Mouse (Mus musculus) spleen, adult 12 weeks (tissue): ENCODE results near the gene Plxna4.

Source experiments
- DNase-seq: peaks from one replicate; pipeline ENCODE4 v3.0.0; 2022; ENCODE audit warnings: low spot score

Gene Plxna4

DNA sequence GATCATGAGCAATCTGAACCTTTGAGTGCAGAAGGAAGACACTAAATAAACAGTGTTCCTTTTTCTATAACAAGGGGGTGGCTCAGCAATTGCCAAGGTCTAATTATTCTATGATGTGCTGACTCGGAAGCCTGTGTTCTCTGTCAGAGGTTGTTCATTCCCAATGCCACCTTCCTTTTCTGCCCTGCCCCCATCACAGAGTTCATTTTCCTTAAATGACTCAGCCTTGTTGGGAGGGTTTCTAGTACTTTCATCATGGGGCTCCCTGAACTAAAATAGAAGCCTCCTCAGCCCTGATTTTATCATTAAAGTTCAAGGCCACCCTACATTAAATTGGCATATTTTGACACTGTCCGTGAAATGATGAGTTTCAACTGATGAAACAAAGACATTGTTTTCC, 242.0 kb downstream of the Plxna4 start:
- no peak for DNase-seq

DNA sequence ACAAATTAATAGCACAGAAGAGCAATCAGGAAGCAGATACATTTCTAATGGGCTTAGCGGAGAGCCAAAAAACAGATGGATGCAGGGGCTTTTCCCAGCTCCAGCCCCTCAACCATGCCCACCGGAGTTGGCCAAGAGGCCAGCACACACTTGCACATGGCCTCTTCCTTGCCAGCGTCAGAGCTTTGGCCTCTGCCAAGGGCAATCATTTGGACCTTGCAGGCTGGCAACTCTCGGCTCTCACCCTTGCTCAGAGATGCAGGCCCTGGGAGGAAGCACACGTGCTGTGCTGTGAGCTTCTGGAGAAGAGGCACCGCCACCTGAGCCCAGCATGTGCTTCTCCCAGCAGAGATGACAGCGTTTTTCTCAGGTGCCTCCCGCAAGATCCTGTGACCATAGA, 245.3 kb downstream of the Plxna4 start:
- DNase-seq: no peak

DNA sequence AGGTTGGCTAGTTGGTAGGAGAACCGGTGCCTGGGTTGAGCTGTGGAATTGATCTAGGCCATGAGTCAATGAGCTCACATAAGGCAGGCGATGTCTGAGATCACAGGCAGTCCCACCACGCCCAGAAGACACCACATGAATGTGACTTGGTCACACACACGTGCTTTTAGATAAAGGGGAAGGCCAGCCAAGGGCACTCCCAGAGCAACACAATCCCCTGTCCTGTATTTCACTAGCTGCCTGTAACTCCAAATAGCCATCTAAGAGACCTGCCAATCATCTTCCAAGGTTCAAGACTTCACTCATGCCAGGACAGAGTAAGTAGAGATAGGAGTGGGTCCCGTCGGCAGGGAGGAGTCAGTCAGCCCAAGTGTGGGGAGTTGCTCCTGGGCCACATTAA, 245.7 kb downstream of the Plxna4 start:
- no peak for DNase-seq

DNA sequence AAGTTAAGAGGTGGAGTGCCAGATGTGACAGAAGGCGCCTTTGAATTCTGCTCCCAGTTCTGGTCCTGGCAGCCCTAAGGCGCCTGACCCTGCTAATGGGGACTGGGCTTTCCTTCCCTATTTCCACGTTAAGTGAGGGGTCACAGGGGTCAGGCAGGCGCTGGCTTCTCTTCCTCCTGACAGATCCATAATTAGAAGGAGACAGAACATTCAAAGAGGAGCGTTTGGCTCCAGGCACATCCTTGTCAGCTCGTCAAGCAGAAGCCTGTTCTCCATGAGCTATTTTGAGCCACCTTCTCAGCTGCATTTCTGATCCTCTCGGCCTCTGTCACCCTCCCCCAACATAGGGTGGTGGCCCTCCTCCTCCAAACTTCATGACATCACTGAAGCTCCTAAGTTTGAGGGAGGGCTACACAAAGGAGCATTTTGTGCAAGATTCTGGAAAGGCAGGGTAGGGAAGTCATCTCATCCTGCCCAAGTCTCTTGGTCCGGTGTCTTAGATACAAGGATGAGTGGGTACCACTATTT, 249.5 kb downstream of the Plxna4 start:
- DNase-seq: no peak

DNA sequence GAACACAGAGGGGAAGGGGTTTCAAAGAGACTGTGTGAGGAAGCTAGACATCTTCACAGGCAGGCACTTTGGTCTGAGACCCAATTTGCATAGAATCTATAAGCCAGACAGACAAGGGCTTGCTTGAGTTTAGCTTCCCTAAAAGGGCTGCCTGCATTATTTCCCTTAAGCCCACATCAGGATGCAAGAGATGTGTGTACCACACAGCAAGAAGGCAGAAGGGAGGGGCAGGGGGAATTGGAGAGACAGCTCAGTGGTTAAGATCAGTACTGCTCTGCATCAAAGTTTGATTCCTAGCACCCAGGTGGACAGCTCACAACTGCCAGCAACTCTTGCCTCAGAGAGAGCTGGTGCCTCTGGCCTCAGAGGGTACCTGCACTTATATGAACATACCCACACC, 256.7 kb downstream of the Plxna4 start:
- DNase-seq: no peak

DNA sequence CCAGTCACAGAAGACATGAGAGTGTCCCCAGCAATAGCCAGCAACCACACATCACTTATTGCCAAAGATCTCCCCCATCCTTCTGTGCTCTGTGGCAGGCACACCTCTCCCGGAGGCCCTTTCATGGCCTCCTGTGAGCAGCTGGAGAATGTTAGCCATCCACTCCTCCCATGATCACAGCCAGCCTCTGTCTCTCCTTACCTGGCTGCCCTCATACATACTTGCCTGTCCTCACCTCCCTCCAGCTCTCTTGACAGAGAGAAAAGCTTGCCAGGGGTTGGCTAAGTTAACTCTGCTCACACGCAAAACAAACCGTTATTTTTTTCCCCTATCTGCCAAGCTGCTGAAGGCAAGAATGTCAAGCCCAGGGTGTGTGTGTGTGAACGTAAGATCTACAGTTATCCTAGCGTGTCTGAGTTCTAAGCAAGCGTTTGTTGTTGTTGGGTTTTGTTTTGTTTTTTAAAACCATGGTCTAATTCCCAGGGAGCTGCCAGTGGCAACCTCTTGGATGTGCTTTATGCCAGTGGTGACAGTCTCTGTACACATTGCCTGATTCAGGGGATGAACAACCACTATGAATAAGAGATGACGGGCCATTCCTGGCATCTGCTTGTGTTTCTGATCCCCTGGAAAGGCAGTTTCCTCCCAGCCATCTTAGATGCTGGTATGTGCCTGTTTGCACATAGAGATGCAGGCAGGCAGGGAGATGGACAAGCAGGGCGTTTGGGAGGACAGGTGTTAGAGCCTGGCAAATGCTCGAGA, 257.8 kb downstream of the Plxna4 start:
- DNase-seq: no peak

DNA sequence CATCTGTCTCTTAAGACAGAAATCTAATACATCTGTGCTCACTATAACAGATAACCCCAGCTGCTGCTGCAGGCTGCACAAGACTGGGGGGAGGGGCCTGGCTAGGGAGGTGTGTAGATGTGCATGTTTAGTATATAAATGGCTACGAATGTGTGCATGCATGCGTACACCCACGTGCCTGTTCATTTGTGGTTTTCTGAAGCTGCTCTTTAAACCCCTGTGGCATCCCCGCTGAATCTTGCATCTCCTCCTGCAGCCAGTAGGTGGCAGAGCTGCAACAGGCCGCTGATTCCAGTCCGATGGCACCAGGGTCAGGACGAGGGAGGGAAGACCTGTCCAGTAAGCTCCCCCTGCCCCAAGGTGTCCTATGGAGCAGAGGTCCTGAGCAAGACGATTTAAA, 260.0 kb downstream of the Plxna4 start:
- DNase-seq: no peak

DNA sequence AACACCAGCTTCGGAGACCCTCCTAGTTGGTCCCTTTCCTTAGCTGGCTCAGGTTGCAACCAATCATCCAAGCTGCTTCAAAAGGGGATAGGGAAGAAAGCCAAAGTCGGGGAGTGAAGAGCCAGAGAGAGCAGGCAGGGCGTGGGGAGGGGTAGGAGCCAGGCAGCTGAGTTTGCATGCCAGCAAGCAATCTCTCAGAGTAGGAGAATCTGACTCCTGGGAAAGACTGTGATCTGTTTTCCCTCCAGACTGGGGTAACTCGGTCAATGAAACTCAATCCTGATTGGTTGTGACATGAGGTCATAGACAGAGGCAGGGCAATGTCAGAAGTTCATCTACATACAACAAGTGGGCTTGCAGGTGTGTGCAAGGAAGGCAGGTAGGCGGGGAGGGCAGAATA, 260.8 kb downstream of the Plxna4 start:
- DNase-seq: no peak

DNA sequence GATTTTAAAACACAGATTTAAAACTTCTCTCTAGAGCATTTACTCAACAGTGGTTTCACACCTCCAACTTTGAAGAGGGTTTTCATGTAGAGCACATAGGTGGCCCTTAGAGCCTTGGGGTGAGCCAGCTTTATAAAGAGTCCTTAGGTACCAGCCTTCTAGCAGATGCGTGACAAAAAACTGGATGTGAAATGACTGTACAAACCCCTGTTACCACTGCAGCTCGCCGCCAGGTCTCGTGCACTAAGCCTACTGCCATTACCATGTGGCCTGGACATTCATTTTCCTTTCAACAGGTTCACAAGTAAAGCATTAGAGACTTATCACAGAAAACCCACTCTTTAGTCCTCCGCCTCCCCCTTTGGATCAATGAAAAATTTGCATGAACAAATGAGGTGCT, 261.6 kb downstream of the Plxna4 start:
- DNase-seq: no peak

DNA sequence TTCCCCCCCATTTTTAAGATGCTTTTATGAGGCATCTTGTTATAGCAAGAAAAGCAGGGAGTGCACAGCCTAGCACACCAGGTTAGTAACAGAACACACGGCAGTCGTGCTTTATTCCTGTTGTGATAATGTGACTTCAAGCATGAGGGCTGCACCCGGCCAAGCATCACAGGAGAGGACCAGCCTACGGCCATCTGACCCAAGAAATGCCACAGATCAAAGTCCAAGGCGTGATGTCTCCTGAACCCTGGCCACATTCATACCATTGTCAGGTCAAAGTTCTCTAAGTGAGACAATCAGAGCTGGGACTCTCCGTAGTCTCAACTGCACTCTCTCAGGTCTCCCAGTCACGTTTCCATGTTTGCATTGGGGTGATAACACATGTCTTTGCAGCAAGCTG, 262.1 kb downstream of the Plxna4 start:
- DNase-seq: no peak

DNA sequence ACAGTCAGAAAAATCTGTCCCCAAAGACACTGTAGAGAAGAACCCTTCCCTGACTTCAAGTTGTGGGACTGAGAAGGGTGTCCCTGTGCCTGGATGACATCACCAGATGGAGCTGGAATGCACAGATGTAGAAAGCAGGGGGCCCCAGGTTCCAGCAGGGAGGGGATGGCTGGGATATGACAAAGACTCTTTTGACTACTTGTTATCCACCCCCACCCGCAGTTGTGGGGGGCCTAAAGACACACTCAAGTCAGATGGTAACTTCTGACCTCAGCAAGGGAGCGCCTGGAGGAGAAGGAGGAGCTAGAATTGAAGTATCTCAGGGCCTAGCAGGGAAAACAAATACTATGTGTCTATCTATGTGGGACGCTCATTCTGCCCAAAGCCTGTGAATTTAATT, 266.8 kb downstream of the Plxna4 start:
- no peak for DNase-seq

DNA sequence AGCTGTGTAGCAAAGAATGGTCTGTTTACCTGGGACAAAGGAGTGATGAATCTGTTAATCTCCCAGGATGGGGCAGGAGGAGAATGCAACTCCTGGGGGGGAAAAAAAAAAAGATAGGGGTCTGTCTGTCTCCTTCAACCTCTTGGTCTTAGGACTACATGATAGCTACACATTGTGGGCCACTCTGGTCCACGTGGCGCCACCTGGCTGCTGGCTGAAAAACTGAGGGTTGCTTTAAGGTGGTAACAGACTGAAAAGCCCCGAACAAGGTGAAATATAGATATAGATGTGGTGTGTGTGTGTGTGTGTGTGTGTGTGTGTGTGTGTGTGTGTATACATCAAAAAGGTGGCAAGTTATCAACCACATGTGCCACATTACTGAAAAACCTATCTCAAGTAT, 267.7 kb downstream of the Plxna4 start:
- DNase-seq: no peak

DNA sequence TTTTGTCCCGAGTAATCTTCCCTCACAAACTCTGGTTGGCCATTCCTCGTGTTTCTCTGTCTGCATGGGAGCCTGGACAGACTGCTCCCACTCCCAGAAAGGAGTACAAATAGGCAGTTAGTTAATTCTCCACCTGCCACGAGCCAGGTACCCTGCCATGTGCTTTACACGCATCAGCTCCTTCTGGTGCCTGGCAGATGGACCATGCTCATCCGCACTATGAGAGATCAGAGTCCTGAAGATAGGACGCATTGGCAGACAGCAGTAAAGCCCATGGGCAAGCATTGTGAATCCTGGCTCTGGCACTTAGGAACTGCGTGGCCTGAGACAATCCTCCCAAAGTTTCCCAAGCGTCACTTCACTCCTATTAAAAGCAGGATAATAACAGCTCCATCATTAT, 270.5 kb downstream of the Plxna4 start:
- no peak for DNase-seq

DNA sequence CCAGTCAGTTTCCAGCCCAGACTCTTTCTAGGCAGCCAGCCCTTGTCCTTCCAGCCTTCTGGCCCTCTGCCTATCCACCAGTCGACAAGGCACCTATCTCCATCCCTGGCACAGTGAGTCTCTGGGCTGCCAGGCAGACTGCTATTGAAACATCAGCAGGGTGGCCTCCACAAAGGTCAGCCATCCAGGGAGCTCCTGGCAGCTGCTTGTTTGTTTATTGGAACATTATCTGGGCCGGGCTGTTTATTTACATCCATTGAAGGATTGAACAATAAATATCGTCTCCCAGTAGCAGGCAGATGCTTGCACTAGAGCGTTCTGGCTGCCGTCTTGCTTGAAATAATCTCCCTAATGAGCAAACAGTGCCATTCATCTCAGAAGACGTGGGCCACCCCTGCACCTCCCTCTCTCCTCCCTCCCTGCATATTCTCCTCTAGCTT, 273.0 kb downstream of the Plxna4 start:
- DNase-seq: no peak

DNA sequence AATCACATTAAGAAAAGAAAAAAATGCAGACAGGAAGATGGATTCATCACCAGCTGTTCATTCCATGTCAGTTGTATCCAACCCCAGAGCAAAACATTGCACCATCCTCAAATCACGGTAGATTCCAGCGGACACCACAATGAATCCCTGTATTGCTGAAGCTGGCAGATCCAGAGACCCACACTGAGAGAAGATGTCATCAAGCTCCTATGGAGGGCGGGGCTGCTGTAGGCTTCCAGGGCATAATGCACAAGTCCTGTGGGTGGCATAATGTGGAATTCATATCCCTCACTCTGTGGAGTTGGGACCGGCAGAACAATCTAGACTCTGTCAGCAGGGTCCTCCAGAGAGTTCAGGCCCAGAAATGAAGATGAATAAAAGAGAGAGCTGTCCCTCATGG, 278.8 kb downstream of the Plxna4 start:
- DNase-seq: no peak

DNA sequence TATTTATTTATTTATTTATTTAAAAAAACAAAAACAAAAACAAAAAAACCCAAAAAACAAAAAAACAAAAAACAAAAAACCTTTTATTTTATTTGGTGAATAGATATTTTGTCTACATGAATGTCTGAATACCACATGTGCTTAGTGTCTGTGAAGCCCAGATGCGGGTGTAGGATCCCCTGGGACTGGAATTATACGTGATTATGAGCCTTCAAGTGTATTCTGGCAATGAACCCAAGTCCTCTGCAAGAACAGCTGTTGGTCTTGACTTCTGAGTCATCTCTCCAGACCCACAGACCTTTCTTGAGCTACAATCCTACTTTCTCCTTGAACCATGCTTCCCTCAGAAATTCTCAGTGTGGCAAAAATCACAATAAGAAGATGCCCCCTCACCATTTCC, 287.4 kb downstream of the Plxna4 start:
- DNase-seq: no peak

DNA sequence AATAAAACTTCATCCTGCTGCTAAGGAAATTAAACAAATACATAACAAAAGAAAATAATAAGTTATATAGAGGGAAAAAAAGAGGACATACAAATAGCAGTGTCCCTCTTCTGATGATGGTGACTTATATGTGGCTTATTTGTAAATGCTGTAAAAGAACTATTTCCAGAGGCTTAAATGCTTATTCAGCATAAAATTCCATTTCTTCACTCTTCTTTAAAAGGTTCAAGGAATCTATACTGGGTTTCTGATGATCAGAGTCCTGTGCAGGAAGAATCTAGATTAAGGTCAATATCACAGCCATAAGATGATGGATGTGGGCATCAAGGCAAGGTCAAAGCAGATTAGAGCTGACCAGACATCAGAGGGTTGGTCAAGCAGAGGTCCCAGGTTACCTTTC, 306.5 kb downstream of the Plxna4 start:
- DNase-seq: no peak

DNA sequence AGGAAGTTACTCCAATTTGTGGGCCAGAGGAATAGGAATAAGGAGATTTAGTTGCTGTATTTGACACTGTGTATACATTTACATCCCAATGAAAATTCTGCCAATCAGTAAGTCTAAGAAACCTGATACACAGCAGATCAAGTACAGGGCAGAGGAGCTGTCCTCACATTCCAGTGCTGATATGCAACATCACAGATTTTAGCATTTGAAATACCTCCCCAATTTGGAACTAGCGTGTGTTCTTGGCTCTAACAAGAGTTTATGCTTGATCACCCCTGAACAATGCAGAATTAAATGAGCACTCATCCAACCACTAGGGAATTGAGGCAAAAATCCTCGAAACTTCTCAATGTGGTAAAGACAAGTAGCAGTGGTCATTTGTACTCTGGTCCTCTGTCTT, 307.3 kb downstream of the Plxna4 start:
- DNase-seq: no peak

DNA sequence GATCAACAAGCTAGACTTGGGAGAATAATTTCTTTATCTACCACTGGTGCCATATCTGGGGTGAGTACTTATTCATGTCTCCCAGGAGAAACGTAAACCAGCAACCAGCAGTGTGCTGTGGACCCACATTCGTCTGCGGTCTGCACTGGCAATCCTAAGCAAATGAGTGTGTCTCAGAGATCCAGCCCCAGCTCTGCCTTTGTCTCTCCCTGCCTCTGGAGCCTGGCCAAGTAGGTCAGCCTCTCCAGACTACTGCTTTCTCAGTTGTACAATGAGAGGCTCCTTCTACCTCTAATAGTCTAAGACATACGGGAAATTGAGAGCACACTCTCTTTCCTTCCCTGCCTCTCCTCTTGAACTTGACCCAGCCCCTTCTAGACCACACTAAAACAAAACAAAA, 316.5 kb downstream of the Plxna4 start:
- DNase-seq: no peak

DNA sequence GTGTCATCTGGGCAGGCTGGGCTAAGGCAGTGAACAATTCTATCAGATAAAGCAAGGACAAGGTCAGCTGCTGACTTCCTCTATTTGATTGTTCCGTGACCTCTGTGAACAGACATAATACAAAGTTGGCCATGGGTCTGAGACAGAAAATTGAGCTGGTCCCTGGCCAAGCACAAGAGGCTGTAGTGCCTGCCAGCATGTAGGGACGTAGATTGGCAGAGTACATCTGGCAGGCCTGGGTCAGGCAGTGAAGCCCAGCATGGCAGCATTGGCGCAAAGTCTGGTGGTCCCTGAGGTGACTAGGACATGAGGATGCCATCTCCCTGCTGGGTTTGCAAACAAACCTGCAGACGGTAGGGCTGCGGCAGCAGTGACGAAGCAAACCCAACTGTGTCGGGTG, 321.9 kb downstream of the Plxna4 start:
- DNase-seq: no peak

DNA sequence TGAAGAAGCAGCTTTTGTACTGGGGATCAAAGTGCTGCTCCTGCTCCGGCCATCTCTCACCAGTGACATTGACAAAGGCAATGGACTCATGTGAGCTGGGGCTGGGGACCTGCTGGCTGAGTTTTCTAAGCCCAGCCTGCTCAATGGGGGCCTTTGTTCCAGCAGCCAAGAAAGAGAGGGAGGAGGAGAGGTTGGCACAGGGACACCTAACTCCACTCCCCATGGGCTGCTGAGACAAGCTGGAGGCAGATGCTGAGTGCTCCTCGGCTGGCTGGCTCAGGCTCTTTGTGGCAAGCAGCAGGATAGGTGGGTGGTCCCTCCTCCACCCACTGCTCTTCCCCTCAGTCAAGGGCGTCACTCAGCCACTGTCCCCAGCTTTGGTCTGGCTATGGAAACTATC, 326.7 kb downstream of the Plxna4 start:
- no peak for DNase-seq

DNA sequence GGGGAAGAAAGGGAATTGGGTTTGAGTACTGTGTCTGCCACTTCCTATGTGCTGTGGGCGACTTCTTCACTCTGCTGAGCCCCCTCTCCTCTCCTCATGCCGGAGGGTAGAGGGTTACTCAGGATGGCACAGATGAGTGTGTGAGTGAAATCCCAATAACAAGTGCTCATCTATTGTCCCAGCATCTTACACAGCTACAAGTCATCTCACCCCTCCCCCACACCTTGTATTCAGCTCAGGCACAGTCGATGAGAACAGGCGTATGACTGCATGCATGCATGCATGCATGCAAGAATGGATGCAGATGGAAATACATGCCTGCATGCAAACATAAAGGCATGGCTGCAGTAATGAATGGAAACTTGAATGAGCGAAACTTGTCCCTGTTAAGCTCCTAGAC, 327.7 kb downstream of the Plxna4 start:
- no peak for DNase-seq

DNA sequence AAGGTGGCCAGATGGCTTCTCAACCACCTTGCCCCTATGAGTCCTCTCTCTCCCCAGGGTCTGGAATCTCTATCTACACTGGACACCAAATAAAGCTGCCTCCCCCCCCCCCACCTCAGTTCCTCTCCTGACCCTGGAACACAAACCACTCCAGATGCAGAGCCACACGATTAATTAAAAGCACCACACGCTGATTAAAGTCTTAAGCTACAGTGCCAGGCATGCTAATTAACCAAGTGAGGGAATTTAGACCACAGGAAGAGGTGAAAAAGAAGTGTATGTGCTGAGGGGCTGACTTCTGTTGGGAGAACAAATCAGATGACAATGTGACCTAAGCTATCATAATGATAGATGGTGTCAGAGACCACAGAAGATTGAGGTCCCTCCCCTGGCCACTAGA, 332.8 kb downstream of the Plxna4 start:
- no peak for DNase-seq

DNA sequence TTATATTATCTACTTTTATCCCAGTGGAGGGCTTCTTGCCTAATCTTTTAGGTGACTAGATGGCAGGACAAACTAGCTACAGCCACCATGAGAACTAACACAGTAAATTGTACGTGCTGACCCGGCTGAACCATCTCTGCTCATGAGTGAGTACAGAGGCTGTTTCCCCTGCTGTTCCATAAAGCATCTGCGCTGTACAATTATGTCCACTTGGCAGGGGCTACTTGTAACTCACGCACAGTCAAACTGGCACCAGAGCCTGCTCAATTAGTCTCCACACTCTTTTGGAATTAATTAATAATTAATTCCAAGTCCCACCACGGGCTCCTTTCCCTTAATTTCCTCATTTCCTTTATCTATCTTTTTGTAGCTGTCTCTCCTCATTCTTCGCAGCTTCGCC, 335.8 kb downstream of the Plxna4 start:
- DNase-seq: no peak
